Mouse (Mus musculus): ENCODE measurements at regions not wholly inside any gene's neighbourhood (a gene's known extent, or its start where the extent isn't known, plus 50 kb on each side); places are given as distances from the start of the nearest gene placed in this dataset.

DNA sequence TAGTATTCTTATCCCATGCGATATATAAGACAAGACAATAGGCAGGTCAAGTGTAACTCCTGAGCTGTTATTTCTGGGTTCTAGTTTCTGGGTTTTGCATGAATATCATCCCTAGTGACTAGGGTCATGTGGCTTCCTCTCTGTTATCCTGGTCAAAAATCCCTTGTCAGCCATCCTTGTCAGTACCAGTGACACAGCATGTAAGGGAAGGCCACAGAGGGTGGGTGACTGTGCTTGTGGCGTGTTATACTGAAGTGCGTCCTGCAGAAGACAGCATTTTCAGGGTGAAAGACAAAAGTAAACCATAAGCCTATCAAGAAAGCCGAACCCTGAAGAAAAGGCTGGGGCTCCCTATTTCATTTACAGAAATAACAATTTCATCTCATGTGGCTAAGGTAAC lies 50.7 kb upstream of the Echdc3 start:
- no peak for DNase-seq

GRCm38 (mm10) chr2:6264085-6264783 lies 51.4 kb upstream of the Echdc3 start:
- DNase-seq = no peak

DNA sequence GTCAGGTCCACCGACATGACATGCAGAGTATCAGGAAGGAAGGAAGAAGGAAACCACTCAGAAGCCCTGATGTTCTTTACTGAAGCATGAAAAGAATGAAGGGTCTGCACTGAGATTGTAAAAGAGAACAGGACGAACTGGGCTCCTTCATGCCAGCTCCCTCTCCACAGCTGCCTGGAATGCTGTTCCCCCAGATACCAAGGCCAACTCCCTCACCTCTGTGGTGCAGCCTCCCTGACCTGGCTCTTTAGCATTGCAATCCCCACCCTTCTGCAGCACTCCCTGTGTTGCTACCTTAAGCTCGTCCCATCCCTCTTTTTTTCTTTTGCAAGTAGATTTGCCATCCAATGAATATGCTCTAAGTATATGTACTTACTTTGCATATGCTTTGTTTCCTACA lies 52.3 kb upstream of the Echdc3 start:
- no peak for DNase-seq

- no peak for DNase-seq
Observed at GRCm38 (mm10) chr2:6267066-6267465, 54.2 kb upstream of the Echdc3 start.

DNA sequence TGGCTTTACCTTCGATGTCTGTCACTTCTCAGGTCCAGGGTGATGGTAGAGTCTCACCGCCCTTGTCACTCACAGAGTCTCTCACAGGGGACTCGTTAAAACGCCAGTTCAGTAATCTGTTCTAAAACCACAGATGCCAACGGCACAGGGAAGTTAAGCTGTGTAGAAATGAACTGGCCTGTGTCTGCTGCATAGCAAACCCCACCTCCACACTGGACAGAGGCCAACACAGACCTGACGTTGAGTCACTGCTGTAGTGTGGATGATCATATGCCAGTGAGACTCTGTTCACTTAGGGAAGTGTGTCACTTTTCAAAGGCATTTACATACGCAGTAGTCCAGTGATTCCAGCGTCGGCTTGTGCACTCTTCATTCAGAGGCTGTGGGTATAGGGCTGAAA lies 54.7 kb upstream of the Echdc3 start:
- peak; percentile 33 to 36 for DNase-seq

DNA sequence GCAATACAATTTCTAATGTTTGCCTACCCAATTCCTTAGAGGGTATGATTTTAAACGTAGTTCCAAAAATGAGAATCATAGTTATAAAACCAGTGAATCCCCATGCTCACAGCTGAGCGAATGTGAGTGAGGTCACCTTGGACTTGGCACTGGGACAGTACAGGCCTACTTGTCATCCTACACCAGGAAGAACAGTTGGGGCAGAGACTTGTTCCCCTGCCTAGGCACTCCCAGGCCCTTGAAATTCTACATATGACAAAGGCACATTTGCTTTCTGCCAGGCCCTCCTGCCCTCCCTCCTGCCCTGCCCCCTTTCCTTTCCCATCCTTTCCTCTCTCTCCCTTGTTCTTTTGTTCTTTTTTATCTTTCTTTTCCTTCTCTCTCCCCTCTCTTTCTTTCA lies 50.0 kb upstream of the Usp6nl start:
- DNase-seq = no peak

Data from cerebellum, postnatal 36 days (tissue).